Mouse (Mus musculus) layer of hippocampus, postnatal 14 days (tissue): ENCODE measurements at regions not wholly inside any gene's neighbourhood (a gene's known extent, or its start where the extent isn't known, plus 50 kb on each side); places are given as distances from the start of the nearest gene placed in this dataset.

Experiments
- DNase-seq, 2 experiments: peaks; one replicate each; pipeline ENCODE4 v3.0.0; 2021 to 2022; ENCODE audit warnings: low spot score in 2 of 2, mixed read lengths in 1 of 2

DNA sequence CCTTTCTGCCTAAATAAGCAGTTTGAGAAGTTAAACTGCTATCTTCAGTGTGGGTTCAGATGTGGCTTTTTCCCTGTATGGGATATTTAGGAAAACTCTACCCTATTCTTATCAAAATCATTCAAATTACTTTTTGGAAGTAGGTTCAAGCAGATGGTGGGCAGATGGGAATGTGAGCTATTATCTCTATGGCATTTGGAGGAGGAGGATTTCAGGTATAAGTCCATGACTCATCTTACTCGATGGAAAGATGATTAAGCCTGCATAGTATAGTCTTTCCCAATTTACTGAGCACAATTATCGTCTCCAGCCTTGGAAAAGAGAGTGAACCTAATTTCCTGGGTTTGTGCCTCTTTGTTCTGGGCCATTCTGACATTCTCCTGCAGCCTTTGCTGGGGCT lies 1413.2 kb downstream of the D3Ertd751e start:
- DNase-seq: peak in 1 of 2 experiments; percentile 5

DNA sequence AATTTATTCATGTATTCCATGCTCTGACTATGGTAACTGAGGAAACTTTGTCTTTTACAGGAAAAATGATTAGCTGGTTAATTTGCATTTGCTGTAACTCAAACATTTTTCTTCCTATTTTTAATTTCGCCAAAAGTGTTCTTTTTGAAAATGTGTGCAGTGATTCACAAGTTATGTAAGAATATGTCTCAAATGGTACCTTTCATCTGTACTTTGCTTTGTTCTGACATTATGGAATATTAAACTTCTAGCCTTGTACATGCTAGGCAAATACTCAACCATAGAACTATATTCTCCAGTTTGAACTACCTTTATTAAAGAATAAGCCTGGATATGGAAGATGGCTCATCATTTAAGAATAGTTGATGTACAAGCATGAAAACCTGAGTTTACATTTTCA lies 1418.1 kb downstream of the D3Ertd751e start:
- no peak for DNase-seq

DNA sequence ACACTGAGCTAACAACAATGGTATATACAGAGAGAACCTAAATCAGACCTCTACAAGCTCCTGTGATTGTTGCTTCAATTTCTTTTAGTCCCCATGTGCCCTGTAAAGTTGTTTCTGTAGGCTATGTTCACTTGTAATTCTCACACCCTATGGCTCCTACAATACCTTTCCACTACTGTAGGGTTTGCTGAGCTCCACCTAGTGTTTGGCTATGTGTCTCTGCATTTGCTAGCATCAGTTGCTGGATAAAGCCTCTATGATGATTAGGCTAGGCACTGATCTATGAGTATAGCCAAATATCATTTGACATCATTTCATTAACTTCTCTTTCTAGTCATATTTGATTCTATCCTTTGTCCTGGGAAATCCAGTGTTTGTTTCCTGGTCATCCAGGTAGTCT lies 1440.4 kb downstream of the D3Ertd751e start:
- no peak for DNase-seq

DNA sequence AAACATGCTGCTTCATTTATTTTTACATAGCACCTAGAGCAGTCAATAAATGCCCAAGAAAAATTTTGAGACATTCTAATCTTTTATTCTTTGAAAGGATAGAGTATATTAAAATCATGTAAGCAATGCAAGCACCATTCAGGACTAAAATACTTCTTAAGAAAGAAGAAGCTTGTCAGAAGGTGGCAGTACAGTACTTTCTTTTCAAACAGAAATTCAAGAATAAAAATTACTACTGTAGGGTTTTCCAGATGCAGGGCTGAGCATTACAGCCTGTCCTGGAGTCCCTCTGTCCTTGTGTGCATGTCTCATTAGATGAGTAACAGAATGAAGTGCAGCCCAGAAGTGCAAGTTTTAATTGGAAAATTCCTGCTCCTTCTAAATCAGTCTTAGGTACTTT lies 1457.5 kb downstream of the D3Ertd751e start:
- peak in 1 of 2 experiments; percentile 8 for DNase-seq

DNA sequence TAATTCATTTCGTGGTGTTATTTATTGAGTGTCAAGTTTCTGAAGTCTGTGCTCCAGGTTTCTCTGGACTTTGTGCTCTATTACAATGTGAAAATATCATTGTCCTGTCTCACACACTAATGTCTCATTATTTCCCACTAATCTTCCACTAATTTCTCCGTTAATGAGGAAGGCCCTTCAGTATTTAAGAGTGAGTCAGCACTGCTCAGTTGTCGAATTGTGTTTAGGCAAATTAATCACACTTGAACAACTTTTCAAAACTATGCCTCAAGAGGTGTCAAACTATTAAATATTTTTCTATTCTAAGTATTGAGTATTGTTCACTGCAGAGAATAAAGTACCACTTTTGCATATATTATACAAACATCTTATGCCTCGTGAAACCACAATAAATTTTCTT lies 1467.2 kb downstream of the D3Ertd751e start:
- DNase-seq: no peak

DNA sequence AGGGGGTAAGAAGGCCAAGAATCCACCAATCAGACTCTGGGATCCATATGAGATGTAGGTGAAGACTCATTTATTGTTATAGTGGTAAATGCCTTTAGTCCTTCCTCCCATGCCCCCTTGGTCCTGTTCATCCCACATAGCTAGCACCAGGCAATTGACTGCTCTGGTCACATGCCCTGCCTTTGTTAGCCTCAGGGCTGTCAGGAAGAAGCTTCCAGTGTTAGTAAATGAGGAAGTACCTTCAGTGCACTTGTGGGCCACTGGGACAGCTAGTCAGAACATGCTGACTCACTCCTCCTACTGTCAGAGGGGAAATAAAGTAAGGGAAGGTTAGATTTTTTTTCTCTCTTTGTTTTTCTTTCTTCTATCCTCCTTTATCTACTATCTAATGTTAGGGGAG lies 1476.3 kb downstream of the D3Ertd751e start:
- no peak for DNase-seq

DNA sequence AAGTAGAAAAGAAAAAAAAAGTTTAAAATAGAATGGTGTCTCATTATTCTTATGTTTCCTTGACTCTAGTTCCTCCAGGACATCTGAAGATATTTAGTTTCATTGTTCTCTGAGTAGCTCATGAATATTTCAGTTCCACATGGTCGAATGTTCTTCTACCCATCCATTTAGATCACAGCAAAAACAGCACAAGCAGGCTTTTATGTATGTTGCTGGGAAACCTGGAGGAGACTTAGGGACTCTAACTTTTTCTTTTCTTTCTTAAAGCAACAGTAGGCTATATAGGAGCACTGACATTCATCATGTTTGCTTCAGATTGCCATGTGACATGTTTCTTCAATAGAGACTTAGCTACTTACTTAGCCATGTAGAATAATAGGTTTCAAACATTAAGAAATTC lies 1504.2 kb downstream of the D3Ertd751e start:
- peak in 1 of 2 experiments; percentile 5 for DNase-seq
